Mouse (Mus musculus): ENCODE measurements around the gene Paxx.

Paxx gene

GRCm38 (mm10) chr2:25484901-25485647 is 24.2 kb upstream of the Paxx start:
- intact Hi-C loops (cut with DNase I), result no loop called here

- intact Hi-C loops (cut with DNase I), result loop anchor here (2.0 kb wide), 1 partner anchor 60 kb away; the partner anchor contains the start of gene Fut7
These were observed 22.1 kb upstream of the Paxx start for GRCm38 (mm10) chr2:25482969-25483368.

GRCm38 (mm10) chr2:25480541-25480940 is 19.6 kb upstream of the Paxx start:
- intact Hi-C loops (cut with DNase I), result no loop called here

- intact Hi-C loops (cut with DNase I), result no loop called here
These were observed 18.8 kb upstream of the Paxx start for GRCm38 (mm10) chr2:25479551-25480311.

GRCm38 (mm10) chr2:25477967-25478675 is 17.2 kb upstream of the Paxx start:
- intact Hi-C loops (cut with DNase I), result no loop called here

- intact Hi-C loops (cut with DNase I), result no loop called here
These were observed 16.6 kb upstream of the Paxx start for GRCm38 (mm10) chr2:25477541-25477940.

GRCm38 (mm10) chr2:25472550-25472949 is 11.7 kb upstream of the Paxx start:
- intact Hi-C loops (cut with DNase I), result no loop called here

- intact Hi-C loops (cut with DNase I), result no loop called here
These were observed 9.1 kb upstream of the Paxx start, which contains the start of gene Ptgds for GRCm38 (mm10) chr2:25469969-25470368. Ptgds (minus strand) TSS chr2:25470046.

GRCm38 (mm10) chr2:25468962-25469915 is 8.3 kb upstream of the Paxx start:
- intact Hi-C loops (cut with DNase I), result no loop called here

GRCm38 (mm10) chr2:25467606-25468303 is 6.9 kb upstream of the Paxx start:
- intact Hi-C loops (cut with DNase I), result no loop called here

- intact Hi-C loops (cut with DNase I), result no loop called here
These were observed 5.1 kb upstream of the Paxx start for GRCm38 (mm10) chr2:25465816-25466635.

- intact Hi-C loops (cut with DNase I), result no loop called here
These were observed 4.4 kb upstream of the Paxx start for GRCm38 (mm10) chr2:25465256-25465655.

- intact Hi-C loops (cut with DNase I), result no loop called here
These were observed 2.7 kb upstream of the Paxx start for GRCm38 (mm10) chr2:25463630-25464029.

GRCm38 (mm10) chr2:25461407-25461806 is 513 bp upstream of the Paxx start:
- intact Hi-C loops (cut with DNase I), result no loop called here

- intact Hi-C loops (cut with DNase I), result no loop called here
These were observed 759 bp downstream of the Paxx start for GRCm38 (mm10) chr2:25460135-25460534.

- intact Hi-C loops (cut with DNase I), result no loop called here
These were observed 2.0 kb downstream of the Paxx start for GRCm38 (mm10) chr2:25458911-25459310.

- intact Hi-C loops (cut with DNase I), result no loop called here
These were observed 3.6 kb downstream of the Paxx start for GRCm38 (mm10) chr2:25457022-25457896.
